Mouse (Mus musculus) lung, embryonic 16.5 days (tissue): ENCODE results near the gene Csnk1d. TPM values are rescaled to one million over a fixed set of nuclear protein-coding genes. Genes with fewer than 3 reads are reported as not detected.

Source experiments
- ATAC-seq: fragments of 200-750 bp; cut with Nextera tagmentation; 2 replicates; pipeline ENCODE4 v1.8.0; 2017; ENCODE audit warnings: low read depth, mild to moderate bottlenecking, moderate library complexity
- H3K27ac ChIP-seq: fragments of 300-500 bp; sonication (generic); 2 replicates; pipeline ENCODE4 v1.5.1; 2014; ENCODE audit warnings: mild to moderate bottlenecking, control low read depth, low read length
- H3K27me3 ChIP-seq: fragments of 300-500 bp; sonication (generic); 2 replicates; pipeline ENCODE4 v1.6.1; 2014; ENCODE audit warnings: low read depth, low read length, mixed read lengths; ENCODE audit not compliant: control insufficient read depth, insufficient read depth
- H3K36me3 ChIP-seq: fragments of 300-500 bp; sonication (generic); 2 replicates; pipeline ENCODE4 v1.6.1; 2014; ENCODE audit warnings: low read length; ENCODE audit not compliant: control insufficient read depth, insufficient read depth
- H3K4me1 ChIP-seq: fragments of 300-500 bp; sonication (generic); replicated peaks from 2 replicates; pipeline ENCODE4 v1.6.1; 2014; ENCODE audit warnings: low read length, mixed read lengths; ENCODE audit not compliant: control insufficient read depth, insufficient read depth
- H3K4me2 ChIP-seq: fragments of 300-500 bp; sonication (generic); 2 replicates; pipeline ENCODE4 v1.6.1; 2014; ENCODE audit warnings: low read depth, low read length, control low read depth
- H3K4me3 ChIP-seq: fragments of 300-500 bp; sonication (generic); 2 replicates; pipeline ENCODE4 v1.5.1; 2014; ENCODE audit warnings: mild to moderate bottlenecking, low read length, control low read depth
- H3K9ac ChIP-seq: fragments of 300-500 bp; sonication (generic); 2 replicates; pipeline ENCODE4 v1.6.1; 2014; ENCODE audit warnings: low read length, control low read depth
- H3K9me3 ChIP-seq: fragments of 300-500 bp; sonication (generic); 2 replicates; pipeline ENCODE4 v1.6.1; 2016; ENCODE audit warnings: low read length; ENCODE audit not compliant: control insufficient read depth
- WGBS: fragments of 180-500 bp; shearing (Covaris S2); extraction: QIAGEN DNeasy Blood & Tissue Kit; methylation state at CpG from one replicate; pipeline ENCODE4 v1.1.7; 2014; 5-methylcytosine and 5-hydroxymethylcytosine counted together
- polyA plus RNA-seq: library from polyadenylated mRNA; unstranded; fragments of >200 nt; fragmentation: Nextera tagmentation; extraction: Ambion mirVana; gene quantifications from 2 replicates; pipeline ENCODE4 v1.2.1, GENCODE M21; 2015

Csnk1d gene
- polyA plus RNA-seq, 1 experiment from 2014 or later: 121 TPM

GRCm38 (mm10) chr11:121014896-121015300, 23.8 kb upstream of the Csnk1d start:
- Histone ChIP-seq H3K9ac (peak overlapping the region; percentile 48), H3K4me2 (peak overlapping the region; percentile 64), H3K4me3 (peak overlapping the region; percentile 36), H3K27ac (peak overlapping the region; percentile 50; the same call in 1 of the 2 replicates), H3K4me1 (peaks cover 13% of the 10 kb centered on the region), H3K36me3 (no peaks in the 10 kb centered on the region), H3K9me3 (no peaks in the 10 kb centered on the region), H3K27me3 (no peaks in the 10 kb centered on the region)
- WGBS: 24% methylated on average over 19 of the region's 19 CpGs
- peak; percentile 47 for ATAC-seq

DNA sequence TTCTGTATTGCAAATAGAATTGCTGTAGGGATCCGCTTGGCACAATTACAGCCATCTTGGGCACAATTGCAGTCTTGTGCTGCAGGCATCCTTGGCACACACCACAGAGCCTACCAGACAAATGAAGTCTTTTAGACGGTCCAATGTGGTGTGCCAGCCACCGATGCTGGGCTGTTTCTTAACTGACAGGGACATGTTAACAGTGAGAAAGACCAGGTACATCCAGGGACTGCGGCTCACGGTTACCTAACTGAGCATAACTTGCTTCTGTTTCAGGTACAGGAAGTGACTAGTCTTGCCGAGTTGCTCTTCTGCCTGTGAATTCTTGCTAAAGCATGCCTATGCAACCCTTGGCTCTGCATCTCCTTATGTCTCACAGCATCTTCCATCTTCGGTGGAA, 22.5 kb upstream of the Csnk1d start:
- Histone ChIP-seq H3K27ac (no peak overlapping the region), H3K4me3 (no peak overlapping the region), H3K9ac (no peak overlapping the region), H3K27me3 (no peaks in the 10 kb centered on the region), H3K4me2 (no peak overlapping the region), H3K4me1 (peaks cover 13% of the 10 kb centered on the region), H3K36me3 (no peaks in the 10 kb centered on the region), H3K9me3 (no peaks in the 10 kb centered on the region)
- WGBS: 79% methylated on average over 7 of the region's 7 CpGs
- ATAC-seq: no peak

GRCm38 (mm10) chr11:121010044-121010755, 19.1 kb upstream of the Csnk1d start:
- no peaks in the 10 kb centered on the region for H3K36me3 ChIP-seq
- 90% methylated on average over 3 of the region's 3 CpGs for WGBS
- no peak overlapping the region for H3K9ac ChIP-seq
- H3K27me3 ChIP-seq: no peaks in the 10 kb centered on the region
- no peak overlapping the region for H3K4me2 ChIP-seq
- peaks cover 3% of the 10 kb centered on the region for H3K4me1 ChIP-seq
- H3K4me3 ChIP-seq: no peak overlapping the region
- no peak overlapping the region for H3K27ac ChIP-seq
- ATAC-seq: no peak
- H3K9me3 ChIP-seq: no peaks in the 10 kb centered on the region

- no peak overlapping the region for H3K4me3 ChIP-seq
- no peaks in the 10 kb centered on the region; the same call in 1 of the 2 replicates for H3K4me1 ChIP-seq
- H3K27ac ChIP-seq: no peak overlapping the region
- no peak overlapping the region for H3K4me2 ChIP-seq
- H3K27me3 ChIP-seq: no peaks in the 10 kb centered on the region
- 61% methylated on average over 6 of the region's 6 CpGs for WGBS
- no peak for ATAC-seq
- H3K9me3 ChIP-seq: no peaks in the 10 kb centered on the region
- no peak overlapping the region for H3K9ac ChIP-seq
- no peaks in the 10 kb centered on the region for H3K36me3 ChIP-seq
Observed at GRCm38 (mm10) chr11:121006184-121006583, 15.1 kb upstream of the Csnk1d start.

- no peaks in the 10 kb centered on the region; the same call in 1 of the 2 replicates for H3K4me1 ChIP-seq
- no peak overlapping the region for H3K27ac ChIP-seq
- no peak overlapping the region for H3K4me3 ChIP-seq
- H3K9ac ChIP-seq: no peak overlapping the region
- no peaks in the 10 kb centered on the region for H3K36me3 ChIP-seq
- H3K9me3 ChIP-seq: no peaks in the 10 kb centered on the region
- WGBS: 53% methylated on average over 5 of the region's 5 CpGs
- no peaks in the 10 kb centered on the region for H3K27me3 ChIP-seq
- no peak for ATAC-seq
- H3K4me2 ChIP-seq: no peak overlapping the region
Observed at GRCm38 (mm10) chr11:121004281-121004680, 13.2 kb upstream of the Csnk1d start.

- H3K4me2 ChIP-seq: no peak overlapping the region
- ATAC-seq: no peak
- no peak overlapping the region for H3K9ac ChIP-seq
- H3K36me3 ChIP-seq: no peaks in the 10 kb centered on the region
- no peak overlapping the region for H3K4me3 ChIP-seq
- H3K27ac ChIP-seq: no peak overlapping the region
- no peaks in the 10 kb centered on the region; the same call in 1 of the 2 replicates for H3K4me1 ChIP-seq
- H3K27me3 ChIP-seq: no peaks in the 10 kb centered on the region
- no peaks in the 10 kb centered on the region for H3K9me3 ChIP-seq
- WGBS: 23% methylated on average over 4 of the region's 4 CpGs
Observed at GRCm38 (mm10) chr11:121001966-121002365, 10.8 kb upstream of the Csnk1d start.

- no peaks in the 10 kb centered on the region for H3K9me3 ChIP-seq
- H3K36me3 ChIP-seq: no peaks in the 10 kb centered on the region
- no peaks in the 10 kb centered on the region for H3K27me3 ChIP-seq
- no peak overlapping the region for H3K9ac ChIP-seq
- ATAC-seq: no peak
- H3K4me1 ChIP-seq: peaks cover 11% of the 10 kb centered on the region
- 70% methylated on average over 6 of the region's 6 CpGs for WGBS
- H3K4me2 ChIP-seq: no peak overlapping the region
- H3K4me3 ChIP-seq: no peak overlapping the region
- H3K27ac ChIP-seq: no peak overlapping the region
Observed at GRCm38 (mm10) chr11:120994741-120995140, 3.6 kb upstream of the Csnk1d start.

GRCm38 (mm10) chr11:120993586-120993985, 2.5 kb upstream of the Csnk1d start:
- Histone ChIP-seq H3K4me1 (peaks cover 23% of the 10 kb centered on the region), H3K36me3 (no peaks in the 10 kb centered on the region), H3K9ac (no peak overlapping the region), H3K9me3 (no peaks in the 10 kb centered on the region), H3K27me3 (no peaks in the 10 kb centered on the region), H3K4me3 (no peak overlapping the region), H3K4me2 (no peak overlapping the region), H3K27ac (no peak overlapping the region)
- ATAC-seq: no peak
- 74% methylated on average over 5 of the region's 5 CpGs for WGBS

DNA sequence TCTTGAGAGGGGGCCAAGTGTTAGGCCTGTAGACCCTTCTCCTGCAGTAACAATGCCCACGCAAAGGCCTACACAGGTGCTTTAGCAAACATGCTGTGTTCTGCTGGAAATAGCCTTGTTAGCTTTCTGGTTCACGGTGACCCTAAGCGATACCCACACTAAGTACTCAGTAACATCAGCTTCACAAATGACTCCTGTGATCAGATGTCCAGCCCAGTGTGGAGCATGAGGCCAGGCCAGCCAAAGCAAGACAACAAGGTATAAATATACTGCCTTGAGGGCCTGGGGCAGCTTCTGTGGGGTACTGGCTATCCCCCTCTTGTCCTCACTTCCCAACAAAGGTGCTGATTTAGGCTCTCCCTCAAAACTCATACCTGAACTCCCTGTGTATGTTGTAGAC, 1.9 kb upstream of the Csnk1d start:
- no peak for ATAC-seq

More for the DNA sequence above, 1.9 kb upstream of the Csnk1d start:
- Histone ChIP-seq H3K4me1 (peaks cover 27% of the 10 kb centered on the region), H3K27me3 (no peaks in the 10 kb centered on the region), H3K4me2 (no peak overlapping the region), H3K9me3 (no peaks in the 10 kb centered on the region), H3K4me3 (no peak overlapping the region), H3K9ac (no peak overlapping the region), H3K27ac (no peak overlapping the region), H3K36me3 (no peaks in the 10 kb centered on the region)
- 96% methylated on average over 3 of the region's 3 CpGs for WGBS
